Mouse (Mus musculus) olfactory bulb, adult 2 months (tissue): ENCODE data around the gene B3gntl1.

Experiments
- CTCF ChIP-seq: fragments of 200-500 bp; IDR thresholded peaks from 2 replicates; pipeline ENCODE4 v1.5.1; 2012; ENCODE audit warnings: low read depth, mild to moderate bottlenecking, low read length, moderate library complexity; ENCODE audit not compliant: insufficient read depth
- POLR2A ChIP-seq: fragments of 200-500 bp; IDR thresholded peaks from 2 replicates; pipeline ENCODE4 v1.6.1; 2012; ENCODE audit warnings: mild to moderate bottlenecking, low read depth, low read length, moderate library complexity; ENCODE audit not compliant: insufficient read depth

- TF ChIP-seq CTCF (no peak), POLR2A (no peak)
Observed at GRCm38 (mm10) chr11:121722434-121722833, 49.5 kb upstream of the B3gntl1 start.
